Mouse (Mus musculus): ENCODE data around the gene Tiam2.

GRCm38 (mm10) chr17:3490216-3490895 is 164.0 kb downstream of the Tiam2 start:
- TF ChIP-seq POLR2A (IDR thresholded peaks at IDR 0.05; ENCODE audit: insufficient read depth, low read depth, low read length) (no peak), CTCF (IDR thresholded peaks at IDR 0.05; ENCODE audit: insufficient read depth, low read depth, low read length) (no peak)

Measured in olfactory bulb, adult 2 months (tissue).